Mouse (Mus musculus): ENCODE measurements around the gene Gm21954. TPM values are rescaled to one million over a fixed set of nuclear protein-coding genes. Genes with fewer than 3 reads are reported as not detected.
A peak's percentile ranks its signal among the peaks of the same experiment; 100 is the strongest.

Gm21954 gene
- not detected for total RNA-seq (2021)

GRCm38 (mm10) chr3:55472110-55472509 lies at the start of gene Gm21954:
Gene Gm21954 (minus strand): TSS chr3:55472210.
- DNase-seq: no peak
- intact Hi-C loops (cut with DNase I): no loop called here

DNA sequence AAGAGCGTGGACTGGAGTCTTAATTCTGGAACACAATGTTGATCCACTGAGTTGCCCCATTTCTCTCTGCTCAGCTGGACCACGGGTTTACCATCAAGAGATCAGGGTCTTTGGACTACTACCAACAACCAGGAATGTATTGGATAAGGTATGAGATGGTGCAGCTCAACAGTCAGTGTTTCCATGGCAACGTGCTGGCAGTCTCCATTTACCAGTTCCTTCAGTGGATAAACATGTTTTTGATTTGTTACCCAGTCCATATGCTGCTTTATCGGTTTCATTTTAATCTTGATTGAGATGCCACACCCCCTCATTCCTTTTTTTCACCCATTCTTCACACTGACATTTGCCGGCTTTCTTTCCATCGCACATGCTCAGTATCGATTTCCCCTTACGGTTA lies 49.8 kb upstream of the Gm21954 start:
- DNase-seq: no peak
- intact Hi-C loops (cut with DNase I): loop anchor here (2.0 kb wide), 1 partner anchor 479 kb away; no protein-coding TSS in a partner anchor

- intact Hi-C loops (cut with DNase I): loop anchor here (2.0 kb wide), 1 partner anchor 480 kb away; no protein-coding TSS in a partner anchor
- peak; percentile 66 to 70 for DNase-seq
Measured at GRCm38 (mm10) chr3:55520240-55521180, 48.5 kb upstream of the Gm21954 start.

DNA sequence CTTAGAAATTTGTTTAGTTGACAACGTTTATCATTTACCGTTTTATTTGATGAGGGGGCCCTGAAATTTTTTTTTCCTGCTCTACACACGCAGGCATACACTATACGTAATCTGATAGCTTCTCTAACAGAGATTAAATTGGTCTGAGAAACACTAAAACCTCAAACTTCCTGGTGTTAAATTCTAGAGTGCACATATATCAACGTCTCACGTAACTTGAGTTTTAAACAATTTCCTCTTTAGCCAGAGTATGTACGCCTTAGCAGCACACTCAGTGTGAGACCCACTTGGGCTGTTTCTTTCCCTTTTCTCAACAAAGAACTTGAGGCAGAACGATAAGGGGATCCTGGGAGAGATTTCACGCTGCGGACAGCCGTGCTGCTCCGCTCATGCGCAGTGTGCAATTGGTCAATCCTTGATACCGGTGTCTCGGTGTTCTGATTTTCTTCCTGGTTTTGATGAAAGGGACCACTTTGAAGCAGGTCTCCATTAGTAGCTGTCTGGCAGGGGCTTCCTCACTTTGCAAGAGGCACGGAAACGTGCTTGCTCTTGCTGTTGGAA lies 45.5 kb upstream of the Gm21954 start:
- intact Hi-C loops (cut with DNase I): loop anchor here (10.0 kb wide), 1 partner anchor 143 kb away; no protein-coding TSS in a partner anchor
- DNase-seq: no peak

DNA sequence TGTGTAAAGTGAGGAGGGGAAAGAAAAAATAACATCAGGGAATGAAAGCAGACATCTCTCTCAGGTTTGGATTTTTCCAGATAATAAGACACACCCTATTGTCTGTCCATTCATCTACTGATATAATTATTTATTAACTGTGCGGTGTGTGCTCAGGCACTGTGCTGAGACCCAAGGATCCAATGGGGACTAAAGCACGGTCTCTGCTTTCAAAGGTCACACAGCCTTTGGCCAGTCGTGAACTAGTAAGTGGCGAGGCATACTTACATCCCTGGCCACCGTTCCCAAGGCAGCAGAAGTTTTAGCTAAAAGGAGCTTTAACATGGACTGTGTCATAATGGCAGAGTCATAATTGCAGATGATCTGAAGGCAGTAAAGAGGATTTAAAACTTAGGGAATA lies 44.0 kb upstream of the Gm21954 start:
- DNase-seq: no peak
- intact Hi-C loops (cut with DNase I): loop anchor here (10.0 kb wide), 1 partner anchor 141 kb away; no protein-coding TSS in a partner anchor

DNA sequence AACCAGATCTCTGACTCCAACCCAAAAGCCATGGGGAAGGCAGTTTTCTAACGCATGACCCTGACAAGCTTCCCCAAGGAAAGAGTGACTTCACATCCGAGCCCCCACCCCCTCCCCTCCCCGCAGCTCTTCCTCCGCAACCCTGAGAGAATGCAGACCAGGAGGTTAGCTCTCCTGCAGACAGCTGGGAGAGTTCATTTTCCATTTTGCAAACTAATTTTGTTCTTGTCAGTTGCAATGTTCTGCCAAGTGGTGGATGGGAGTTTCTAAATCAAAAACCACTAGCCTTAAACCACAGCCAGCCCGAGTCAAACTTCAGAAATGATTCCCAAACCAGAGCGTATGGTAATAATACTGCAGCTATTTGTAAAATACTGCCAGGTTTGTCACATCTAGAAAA lies 39.6 kb upstream of the Gm21954 start:
- intact Hi-C loops (cut with DNase I): loop anchor here (10.0 kb wide), 1 partner anchor 137 kb away; no protein-coding TSS in a partner anchor
- no peak for DNase-seq

DNA sequence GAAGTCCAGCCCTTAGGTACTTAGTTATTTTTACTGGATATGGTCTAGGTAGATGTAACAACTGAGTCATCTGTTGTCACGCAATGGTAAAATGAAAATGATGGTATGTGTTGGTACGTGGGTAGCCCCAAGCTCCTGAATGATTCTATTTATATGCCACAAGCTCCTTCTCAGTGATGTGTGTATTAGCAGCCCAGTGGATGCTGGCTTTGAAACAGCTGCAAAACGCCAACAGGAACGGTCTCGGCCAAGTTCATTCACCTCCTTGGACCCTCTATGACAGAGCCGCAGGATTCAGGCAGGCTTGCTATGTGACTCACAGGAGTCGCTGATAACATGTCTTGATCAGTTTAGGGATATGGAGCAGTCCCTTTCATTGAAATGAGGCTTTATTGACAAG lies 38.2 kb upstream of the Gm21954 start:
- no peak for DNase-seq
- intact Hi-C loops (cut with DNase I): loop anchor here (10.0 kb wide), 1 partner anchor 135 kb away; no protein-coding TSS in a partner anchor

GRCm38 (mm10) chr3:55499298-55499697 lies 27.3 kb upstream of the Gm21954 start:
- intact Hi-C loops (cut with DNase I): no loop called here
- no peak for DNase-seq

GRCm38 (mm10) chr3:55496462-55496941 lies 24.5 kb upstream of the Gm21954 start:
- intact Hi-C loops (cut with DNase I): no loop called here
- DNase-seq: no peak

DNA sequence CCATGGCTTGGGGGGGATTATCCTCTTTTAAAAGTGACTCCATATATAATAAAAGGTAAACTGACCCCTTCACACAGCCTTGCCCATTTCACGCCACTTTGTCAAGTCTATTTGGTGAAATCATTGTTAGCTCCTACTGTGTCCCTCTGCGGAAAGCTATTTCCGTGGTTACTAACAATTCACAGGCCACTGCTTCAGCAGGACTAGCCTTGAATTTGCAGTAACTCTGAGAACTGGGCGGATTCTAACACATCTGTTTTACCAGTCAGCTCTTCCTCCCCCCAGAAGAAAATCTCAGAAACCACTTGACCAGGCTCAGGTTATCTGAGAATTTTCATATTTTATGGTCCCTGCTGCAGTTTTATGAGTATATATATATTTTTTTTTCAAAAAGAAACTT lies 23.9 kb upstream of the Gm21954 start:
- intact Hi-C loops (cut with DNase I): loop anchor here (2.0 kb wide), 1 partner anchor 1709 kb away; no protein-coding TSS in a partner anchor
- no peak for DNase-seq

- DNase-seq: no peak
- intact Hi-C loops (cut with DNase I): loop anchor here (2.0 kb wide), 1 partner anchor 1710 kb away; no protein-coding TSS in a partner anchor
Measured at GRCm38 (mm10) chr3:55495231-55495630, 23.2 kb upstream of the Gm21954 start.

DNA sequence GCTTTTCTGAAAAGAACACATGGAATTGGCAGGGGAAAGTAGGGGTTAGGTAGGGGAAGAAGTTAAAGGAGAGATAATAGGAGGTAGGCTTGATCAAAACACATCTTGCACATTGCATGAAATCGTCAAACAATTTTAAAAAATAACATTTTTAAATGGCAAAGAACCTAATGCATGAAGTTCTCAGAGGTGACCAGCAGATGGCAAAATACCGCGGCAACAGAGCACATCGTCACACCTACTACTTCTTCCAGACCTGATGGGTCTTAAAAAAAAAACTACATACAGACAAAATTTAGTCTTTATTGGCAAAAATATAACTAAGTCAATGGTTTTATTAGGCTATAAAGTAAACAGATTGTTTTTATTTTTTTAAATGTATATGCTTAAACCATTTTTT lies 22.3 kb upstream of the Gm21954 start:
- DNase-seq: no peak
- intact Hi-C loops (cut with DNase I): loop anchor here (2.0 kb wide), 1 partner anchor 1710 kb away; no protein-coding TSS in a partner anchor

DNA sequence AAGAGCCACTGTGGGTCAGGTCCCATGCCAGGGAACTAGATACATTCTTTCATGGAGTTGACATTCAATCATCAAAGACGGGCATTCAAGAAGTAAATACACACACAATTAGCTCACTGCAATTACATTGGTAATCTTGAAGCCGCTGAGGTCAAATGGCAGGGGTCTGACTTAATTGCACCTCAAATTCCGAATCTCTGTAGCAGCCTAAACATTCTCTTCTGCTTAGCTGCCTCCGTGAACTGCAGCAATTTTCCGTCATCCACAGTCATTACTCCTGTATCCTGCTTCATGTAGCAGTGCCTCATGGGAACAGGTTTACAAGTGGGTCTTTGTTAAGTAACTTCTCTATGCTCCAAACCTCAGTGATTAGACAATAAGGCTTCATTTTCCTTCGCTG lies 20.0 kb upstream of the Gm21954 start:
- no peak for DNase-seq
- intact Hi-C loops (cut with DNase I): no loop called here

- intact Hi-C loops (cut with DNase I): no loop called here
- DNase-seq: no peak
Measured at GRCm38 (mm10) chr3:55489231-55489990, 17.4 kb upstream of the Gm21954 start.

- no peak for DNase-seq
- intact Hi-C loops (cut with DNase I): no loop called here
Measured at GRCm38 (mm10) chr3:55483328-55483727, 11.3 kb upstream of the Gm21954 start.

DNA sequence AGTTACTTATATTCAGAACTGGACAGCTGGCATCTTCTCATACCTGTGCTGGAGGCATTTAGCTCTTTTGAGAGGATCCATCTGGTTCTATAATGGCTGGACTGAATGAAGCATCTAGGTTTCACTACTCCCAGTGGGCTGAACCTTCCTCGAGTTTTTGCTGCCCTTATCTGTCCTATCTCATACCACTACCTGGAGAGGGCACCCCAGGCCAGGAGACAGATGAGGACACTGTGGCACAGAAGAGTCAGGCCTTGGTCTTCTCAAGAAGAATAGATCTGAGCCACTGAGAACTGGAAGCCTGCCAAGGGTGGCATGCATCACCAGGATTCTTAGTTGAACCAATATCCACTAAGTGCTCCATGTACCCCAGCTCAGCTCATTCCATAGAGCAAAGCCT lies 9.1 kb upstream of the Gm21954 start:
- no peak for DNase-seq
- intact Hi-C loops (cut with DNase I): no loop called here

GRCm38 (mm10) chr3:55479306-55479705 lies 7.3 kb upstream of the Gm21954 start:
- intact Hi-C loops (cut with DNase I): no loop called here
- no peak for DNase-seq

DNA sequence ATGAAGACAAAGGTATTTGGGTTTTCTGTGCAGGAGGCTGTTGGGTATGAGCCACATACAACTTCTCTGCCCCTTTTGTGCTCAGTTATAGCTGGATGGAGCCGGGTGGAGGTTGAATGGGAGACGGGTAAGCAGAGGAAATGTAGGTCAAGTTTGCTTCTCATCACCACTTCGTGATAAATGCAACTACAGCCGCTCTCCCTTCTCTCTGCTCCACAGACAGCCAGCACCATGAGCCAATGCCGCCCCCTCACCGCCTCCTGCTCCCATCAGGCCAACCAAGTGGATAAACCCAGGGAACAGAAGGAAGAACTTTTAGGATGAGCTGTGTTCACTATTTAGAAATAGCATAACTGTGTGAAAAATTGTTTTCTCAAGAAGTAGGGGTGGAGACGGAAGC lies 4.7 kb upstream of the Gm21954 start:
- DNase-seq: no peak
- intact Hi-C loops (cut with DNase I): no loop called here

DNA sequence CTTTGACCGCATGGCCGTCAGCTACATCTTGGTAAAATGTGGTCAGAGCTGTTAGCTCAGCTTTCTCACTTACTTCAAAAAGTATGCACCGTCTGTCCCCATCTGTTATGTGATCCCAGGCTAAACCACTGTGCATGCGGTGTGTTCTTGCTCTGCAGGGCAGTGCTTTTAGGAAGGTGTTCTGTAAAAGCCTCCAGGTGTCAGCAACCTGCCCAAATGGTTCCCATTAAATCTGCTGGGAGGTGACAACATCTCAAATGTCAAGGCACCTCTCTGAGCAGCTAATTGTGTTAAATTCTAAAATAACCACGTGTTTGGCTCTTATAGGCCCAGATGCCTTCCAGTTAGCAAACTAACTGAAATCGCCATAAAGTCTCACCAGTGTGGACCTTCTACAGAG lies 1.1 kb upstream of the Gm21954 start:
- intact Hi-C loops (cut with DNase I): no loop called here
- no peak for DNase-seq

GRCm38 (mm10) chr3:55466348-55466747 lies 5.7 kb downstream of the Gm21954 start:
- no peak for DNase-seq
- intact Hi-C loops (cut with DNase I): no loop called here

DNA sequence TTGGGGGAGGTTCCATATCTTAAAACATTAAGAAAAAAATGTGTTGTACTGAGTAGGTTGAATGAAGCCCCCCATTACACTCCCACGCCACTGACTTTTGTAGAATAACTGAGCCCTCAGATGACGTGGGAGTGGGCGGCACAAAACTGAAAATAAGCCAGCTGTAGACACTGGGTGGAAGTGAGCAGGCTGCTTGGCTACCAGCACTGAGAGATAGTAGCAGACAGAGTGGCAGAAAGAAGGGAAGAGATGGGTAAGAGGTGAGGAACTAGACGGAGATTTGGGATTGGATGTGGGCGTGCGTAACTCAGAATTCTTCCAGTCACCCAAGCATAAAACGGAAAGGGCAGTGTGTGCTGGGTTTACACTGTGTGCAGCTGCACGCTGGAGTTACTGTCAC lies 6.2 kb downstream of the Gm21954 start:
- intact Hi-C loops (cut with DNase I): no loop called here
- DNase-seq: no peak
